Mouse (Mus musculus) left cerebral cortex, postnatal 25 days (tissue): ENCODE results near the gene Frmd5. TPM values are rescaled to one million over a fixed set of nuclear protein-coding genes. Genes with fewer than 3 reads are reported as not detected.

Source experiments
- DNase-seq, 2 experiments: peaks; one replicate each; pipeline ENCODE4 v3.0.0; 2022; ENCODE audit warnings: low spot score in 2 of 2, mixed read lengths in 1 of 2
- intact Hi-C: fragments of 180-260 bp; cut with DNase I; formaldehyde crosslinking; loops from one replicate; pipeline ENCODE4 v1.15.1; 2025
- total RNA-seq, 2 experiments: library from RNA; stranded (reverse); gene quantifications; 2 replicates each; pipeline ENCODE4 v1.2.3; 2021

Frmd5 gene
- total RNA-seq, 2 experiments from 2014 or later = 46.4 to 51.6 TPM

- DNase-seq = no peak
- intact Hi-C loops = no loop called here
Observed at GRCm38 (mm10) chr2:121709096-121709495, 97.8 kb downstream of the Frmd5 start.

GRCm38 (mm10) chr2:121707461-121707860 lies 99.4 kb downstream of the Frmd5 start:
- no peak for DNase-seq
- intact Hi-C loops = no loop called here

GRCm38 (mm10) chr2:121705756-121706155 lies 101.1 kb downstream of the Frmd5 start:
- intact Hi-C loops = no loop called here

GRCm38 (mm10) chr2:121699331-121699730 lies 107.6 kb downstream of the Frmd5 start:
- intact Hi-C loops = no loop called here
- no peak for DNase-seq

More at GRCm38 (mm10) chr2:121705756-121706155, 101.1 kb downstream of the Frmd5 start:
- no peak for DNase-seq

- no peak for DNase-seq
- intact Hi-C loops = no loop called here
Observed at GRCm38 (mm10) chr2:121695436-121695835, 111.5 kb downstream of the Frmd5 start.

GRCm38 (mm10) chr2:121688107-121688506 lies 118.8 kb downstream of the Frmd5 start:
- DNase-seq = no peak
- intact Hi-C loops = no loop called here

GRCm38 (mm10) chr2:121683606-121684005 lies 123.3 kb downstream of the Frmd5 start:
- intact Hi-C loops = no loop called here
- DNase-seq = peak in 1 of 2 experiments; percentile 72

- DNase-seq = no peak
- intact Hi-C loops = no loop called here
Observed at GRCm38 (mm10) chr2:121682361-121682760, 124.5 kb downstream of the Frmd5 start.

- intact Hi-C loops = loop anchor here (5.0 kb wide), 1 partner anchor 68 kb away; no protein-coding TSS in a partner anchor
- no peak for DNase-seq
Observed at GRCm38 (mm10) chr2:121679711-121680110, 127.2 kb downstream of the Frmd5 start.

GRCm38 (mm10) chr2:121677649-121677986 lies 129.3 kb downstream of the Frmd5 start:
- DNase-seq = no peak
- intact Hi-C loops = loop anchor here (5.0 kb wide), 1 partner anchor 70 kb away; no protein-coding TSS in a partner anchor

GRCm38 (mm10) chr2:121676951-121677648 lies 129.8 kb downstream of the Frmd5 start:
- intact Hi-C loops = loop anchor here (5.0 kb wide), 1 partner anchor 70 kb away; no protein-coding TSS in a partner anchor
- DNase-seq = no peak

- intact Hi-C loops = loop anchor here (2.0 to 5.0 kb wide), 2 partner anchors 61 to 71 kb away; no protein-coding TSS in a partner anchor
- DNase-seq = peak in 1 of 2 experiments; percentile 66
Observed at GRCm38 (mm10) chr2:121675895-121676294, 131.0 kb downstream of the Frmd5 start.

GRCm38 (mm10) chr2:121675136-121675535 lies 131.8 kb downstream of the Frmd5 start:
- no peak for DNase-seq
- intact Hi-C loops = loop anchor here (2.0 to 5.0 kb wide), 2 partner anchors 60 to 72 kb away; no protein-coding TSS in a partner anchor

GRCm38 (mm10) chr2:121674211-121674610 lies 132.7 kb downstream of the Frmd5 start:
- intact Hi-C loops = loop anchor here (2.0 kb wide), 1 partner anchor 59 kb away; no protein-coding TSS in a partner anchor
- no peak for DNase-seq

GRCm38 (mm10) chr2:121669846-121670245 lies 137.0 kb downstream of the Frmd5 start:
- DNase-seq = no peak
- intact Hi-C loops = no loop called here

GRCm38 (mm10) chr2:121668256-121668655 lies 138.6 kb downstream of the Frmd5 start:
- intact Hi-C loops = no loop called here
- DNase-seq = no peak

GRCm38 (mm10) chr2:121661160-121661502 lies 145.8 kb downstream of the Frmd5 start:
- intact Hi-C loops = no loop called here
- no peak for DNase-seq

GRCm38 (mm10) chr2:121660461-121661159 lies 146.3 kb downstream of the Frmd5 start:
- no peak for DNase-seq
- intact Hi-C loops = no loop called here

GRCm38 (mm10) chr2:121659350-121659749 lies 147.5 kb downstream of the Frmd5 start:
- intact Hi-C loops = no loop called here
- no peak for DNase-seq

GRCm38 (mm10) chr2:121658123-121658767 lies 148.6 kb downstream of the Frmd5 start:
- DNase-seq = no peak
- intact Hi-C loops = no loop called here
